Mouse (Mus musculus) embryonic fibroblast, embryonic 13.5 days (primary cell): ENCODE measurements around the gene Lrfn3. TPM values are rescaled to one million over a fixed set of nuclear protein-coding genes. Genes with fewer than 3 reads are reported as not detected.
A peak's percentile ranks its signal among the peaks of the same experiment; 100 is the strongest.

Experiments
- H3K27ac ChIP-seq: 2 replicates; pipeline ENCODE4 v1.5.1; 2012; ENCODE audit warnings: low read length, control low read depth, inconsistent platforms; ENCODE audit not compliant: insufficient read depth
- H3K4me1 ChIP-seq: 2 replicates; pipeline ENCODE4 v1.6.1; 2011; ENCODE audit warnings: low read length; ENCODE audit not compliant: control insufficient read depth, insufficient read depth
- H3K4me3 ChIP-seq: 2 replicates; pipeline ENCODE4 v1.5.1; 2011; ENCODE audit warnings: mild to moderate bottlenecking, control low read depth, low read length; ENCODE audit not compliant: insufficient read depth
- CTCF ChIP-seq: IDR thresholded peaks from 2 replicates; pipeline ENCODE4 v1.5.1; 2011; ENCODE audit warnings: mild to moderate bottlenecking, control low read depth, low read length, moderate library complexity, borderline replicate concordance; ENCODE audit not compliant: insufficient read depth
- POLR2A ChIP-seq: IDR thresholded peaks from 2 replicates; pipeline ENCODE4 v1.6.1; 2011; ENCODE audit warnings: low read depth, mild to moderate bottlenecking, control low read depth, low read length, moderate library complexity
- polyA plus RNA-seq: library from polyadenylated mRNA; stranded (reverse); fragments of >200 nt; gene quantifications from 2 replicates; pipeline ENCODE4 v1.2.4, GENCODE M21; 2011; ENCODE audit warnings: low read depth; ENCODE audit not compliant: missing spikeins, insufficient read length

Gene Lrfn3
- polyA plus RNA-seq, 1 experiment: 7.6 TPM

- Histone ChIP-seq H3K27ac (no peak overlapping the region), H3K4me1 (no peaks in the 10 kb centered on the region), H3K4me3 (no peak overlapping the region)
- no peak for TF ChIP-seq POLR2A
- TF ChIP-seq CTCF: peak; percentile 56
These were observed 14.7 kb downstream of the Lrfn3 start for GRCm38 (mm10) chr7:30347828-30348227.

GRCm38 (mm10) chr7:30346635-30347379 is 15.8 kb downstream of the Lrfn3 start:
- no peaks in the 10 kb centered on the region for H3K4me1 ChIP-seq
- H3K27ac ChIP-seq: no peak overlapping the region
- H3K4me3 ChIP-seq: no peak overlapping the region
- TF ChIP-seq CTCF (no peak), POLR2A (no peak)

DNA sequence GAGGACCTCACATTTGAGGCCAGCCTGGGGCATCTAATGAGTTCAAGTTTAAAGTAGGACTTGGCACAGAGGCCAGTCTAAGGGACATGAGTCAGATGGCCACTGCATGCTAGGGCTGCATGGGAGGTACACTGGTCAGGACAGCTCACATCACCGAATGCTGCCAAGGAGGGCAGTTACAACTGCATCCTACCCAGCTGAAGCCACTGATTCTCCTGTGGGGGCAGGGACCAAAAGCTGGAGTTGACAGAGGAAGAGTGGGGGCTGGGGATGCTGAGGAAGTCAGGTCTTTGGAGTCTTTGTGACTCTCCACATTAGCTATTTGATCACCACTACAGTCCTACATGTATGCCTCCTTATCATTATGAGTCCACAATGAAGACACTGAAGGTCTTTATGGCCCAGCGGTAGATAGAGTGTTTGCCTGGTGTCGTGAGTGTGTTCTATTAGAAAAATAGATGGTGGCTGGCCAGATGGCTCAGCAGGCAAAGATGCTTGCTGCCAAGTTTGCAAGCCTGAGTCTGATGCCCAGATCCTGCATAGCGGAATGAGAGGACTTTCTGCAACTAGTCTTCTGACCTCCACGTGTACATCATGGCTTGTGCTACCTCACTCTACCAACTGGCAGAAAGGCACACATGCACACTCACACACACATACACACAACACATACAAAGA is 23.0 kb downstream of the Lrfn3 start:
- Histone ChIP-seq H3K27ac (no peak overlapping the region), H3K4me3 (no peak overlapping the region), H3K4me1 (no peaks in the 10 kb centered on the region)
- TF ChIP-seq CTCF: no peak
- TF ChIP-seq POLR2A: no peak

DNA sequence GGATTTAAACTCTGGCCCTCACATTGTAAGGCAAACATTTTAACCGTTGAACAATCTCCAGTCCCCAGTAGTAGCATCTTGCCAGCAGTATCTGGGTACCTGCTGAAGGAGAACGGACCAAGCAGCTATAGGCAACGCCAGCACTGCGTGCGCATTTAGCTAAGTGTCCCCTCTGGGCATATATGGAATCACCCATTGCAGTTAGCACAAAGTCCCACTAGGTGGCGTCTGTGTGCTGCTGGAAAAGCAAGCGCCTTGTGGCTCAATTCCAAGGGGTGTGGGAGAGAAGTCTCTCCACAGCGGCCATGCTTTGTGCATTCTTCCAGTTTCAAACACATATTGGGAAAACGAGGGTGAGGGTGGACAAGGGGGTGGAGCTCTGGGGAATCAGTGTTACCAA is 26.2 kb downstream of the Lrfn3 start:
- H3K4me1 ChIP-seq: no peaks in the 10 kb centered on the region
- no peak overlapping the region for H3K4me3 ChIP-seq
- H3K27ac ChIP-seq: no peak overlapping the region
- TF ChIP-seq CTCF: peak; percentile 68; the same call in 1 of the 2 replicates
- no peak for TF ChIP-seq POLR2A

GRCm38 (mm10) chr7:30335688-30336087 is 26.9 kb downstream of the Lrfn3 start:
- H3K27ac ChIP-seq: no peak overlapping the region
- TF ChIP-seq POLR2A: no peak
- no peak for TF ChIP-seq CTCF
- H3K4me1 ChIP-seq: no peaks in the 10 kb centered on the region
- H3K4me3 ChIP-seq: no peak overlapping the region

DNA sequence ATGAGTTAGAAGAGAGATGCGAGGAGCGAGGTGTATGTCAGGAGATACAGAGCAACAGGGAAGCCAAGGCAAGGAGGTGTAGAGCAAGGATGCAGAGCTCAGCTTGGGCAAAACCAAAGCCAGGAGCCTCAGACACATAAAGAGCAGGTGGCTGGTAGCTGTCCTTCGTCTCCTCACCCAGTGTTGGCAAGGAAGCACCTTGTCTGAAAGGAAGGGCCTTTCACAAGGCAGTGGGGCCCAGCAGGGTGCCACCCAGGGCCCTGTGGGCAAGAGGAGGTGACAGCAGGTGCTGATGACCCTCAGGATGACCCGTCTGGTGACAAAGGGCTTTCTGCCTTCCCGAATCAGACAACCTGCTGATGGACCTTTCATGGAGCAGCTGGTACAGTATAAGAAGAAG is 28.0 kb downstream of the Lrfn3 start:
- TF ChIP-seq CTCF (no peak), POLR2A (no peak)

DNA sequence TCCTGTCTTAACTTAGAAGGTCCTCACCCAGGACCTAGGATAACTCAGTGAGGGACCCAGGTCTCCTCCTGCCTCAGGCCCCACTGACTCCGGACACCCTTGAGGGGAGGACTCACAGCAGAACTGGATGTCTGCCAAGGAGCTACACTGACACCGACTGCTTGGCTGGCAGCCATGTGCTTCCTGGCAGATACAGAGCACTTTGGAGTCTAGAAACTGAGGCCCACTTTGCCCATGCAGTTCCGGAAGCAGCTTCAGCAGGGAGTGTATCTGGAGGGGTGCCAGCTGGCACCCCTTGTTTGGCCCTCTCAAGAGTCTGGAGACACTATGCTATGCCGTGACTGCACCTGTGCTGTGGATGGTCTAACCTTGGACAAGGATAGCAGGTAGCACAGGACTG is 29.1 kb downstream of the Lrfn3 start:
- no peak overlapping the region for H3K4me3 ChIP-seq
- H3K4me1 ChIP-seq: no peaks in the 10 kb centered on the region
- H3K27ac ChIP-seq: no peak overlapping the region
- TF ChIP-seq CTCF (no peak), POLR2A (no peak)

More for the DNA sequence above, 28.0 kb downstream of the Lrfn3 start:
- H3K27ac ChIP-seq: no peak overlapping the region
- H3K4me3 ChIP-seq: no peak overlapping the region
- H3K4me1 ChIP-seq: no peaks in the 10 kb centered on the region

GRCm38 (mm10) chr7:30332622-30333259 is 29.8 kb downstream of the Lrfn3 start:
- no peak for TF ChIP-seq POLR2A
- TF ChIP-seq CTCF: no peak
- Histone ChIP-seq H3K4me3 (no peak overlapping the region), H3K4me1 (no peaks in the 10 kb centered on the region), H3K27ac (no peak overlapping the region)

DNA sequence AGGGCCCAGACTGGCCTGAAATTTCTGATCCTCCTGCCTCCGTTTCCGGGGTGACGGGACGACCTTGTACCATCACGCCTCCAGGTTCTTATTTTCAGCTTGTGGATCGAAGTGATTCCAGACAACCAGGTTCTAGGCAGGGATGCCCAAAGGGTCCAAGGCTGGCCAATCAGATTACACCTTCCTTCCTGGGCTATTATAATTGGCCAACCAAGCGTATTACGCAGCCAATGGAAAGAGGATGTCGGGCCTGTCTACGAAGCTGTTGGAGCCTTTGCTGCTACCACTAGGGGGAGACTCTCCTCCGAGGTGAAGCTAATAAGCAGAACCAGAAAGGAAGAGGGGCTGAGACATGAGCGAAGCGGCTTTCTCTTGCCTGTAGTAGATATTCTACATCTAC is 30.7 kb downstream of the Lrfn3 start:
- peak; percentile 57; the same call in 1 of the 2 replicates for TF ChIP-seq CTCF
- no peak for TF ChIP-seq POLR2A
- Histone ChIP-seq H3K4me3 (no peak overlapping the region), H3K4me1 (no peaks in the 10 kb centered on the region), H3K27ac (no peak overlapping the region)

DNA sequence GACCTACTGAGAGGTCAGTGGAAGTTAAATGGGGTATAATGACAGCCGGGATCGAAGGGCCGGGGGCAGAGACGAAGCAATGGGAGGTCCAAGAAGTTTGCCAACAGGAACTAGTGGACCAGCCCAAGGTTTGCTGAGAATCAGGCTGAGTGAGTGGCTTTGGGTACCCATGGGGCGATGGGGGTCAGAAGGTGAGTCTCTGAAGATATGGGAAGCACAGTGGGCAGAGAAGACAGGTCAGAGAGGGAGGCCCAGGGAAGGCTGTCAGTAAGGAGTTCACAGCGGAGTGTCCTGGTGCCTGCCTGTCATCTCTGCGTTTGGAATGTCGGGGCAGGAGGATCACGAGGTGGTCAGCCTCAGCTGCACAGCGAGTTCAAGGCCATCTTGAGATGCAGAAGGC is 34.2 kb downstream of the Lrfn3 start:
- Histone ChIP-seq H3K27ac (no peak overlapping the region), H3K4me1 (no peaks in the 10 kb centered on the region), H3K4me3 (no peak overlapping the region)
- TF ChIP-seq POLR2A: no peak
- no peak for TF ChIP-seq CTCF
